Mouse (Mus musculus): Measurements from ENCODE around the gene Trappc4. TPM values are rescaled to one million over a fixed set of nuclear protein-coding genes. Genes with fewer than 3 reads are reported as not detected.
"Not testable (repeated sequence)": the region's sequence is repeated elsewhere in the genome, so short reads cannot be mapped to it uniquely, and the experiment has no call there.

The Trappc4 gene
- polyA plus RNA-seq (2012; ENCODE audit: insufficient read depth, insufficient read length, missing spikeins), result 112 and 145 TPM in 2 replicates

DNA sequence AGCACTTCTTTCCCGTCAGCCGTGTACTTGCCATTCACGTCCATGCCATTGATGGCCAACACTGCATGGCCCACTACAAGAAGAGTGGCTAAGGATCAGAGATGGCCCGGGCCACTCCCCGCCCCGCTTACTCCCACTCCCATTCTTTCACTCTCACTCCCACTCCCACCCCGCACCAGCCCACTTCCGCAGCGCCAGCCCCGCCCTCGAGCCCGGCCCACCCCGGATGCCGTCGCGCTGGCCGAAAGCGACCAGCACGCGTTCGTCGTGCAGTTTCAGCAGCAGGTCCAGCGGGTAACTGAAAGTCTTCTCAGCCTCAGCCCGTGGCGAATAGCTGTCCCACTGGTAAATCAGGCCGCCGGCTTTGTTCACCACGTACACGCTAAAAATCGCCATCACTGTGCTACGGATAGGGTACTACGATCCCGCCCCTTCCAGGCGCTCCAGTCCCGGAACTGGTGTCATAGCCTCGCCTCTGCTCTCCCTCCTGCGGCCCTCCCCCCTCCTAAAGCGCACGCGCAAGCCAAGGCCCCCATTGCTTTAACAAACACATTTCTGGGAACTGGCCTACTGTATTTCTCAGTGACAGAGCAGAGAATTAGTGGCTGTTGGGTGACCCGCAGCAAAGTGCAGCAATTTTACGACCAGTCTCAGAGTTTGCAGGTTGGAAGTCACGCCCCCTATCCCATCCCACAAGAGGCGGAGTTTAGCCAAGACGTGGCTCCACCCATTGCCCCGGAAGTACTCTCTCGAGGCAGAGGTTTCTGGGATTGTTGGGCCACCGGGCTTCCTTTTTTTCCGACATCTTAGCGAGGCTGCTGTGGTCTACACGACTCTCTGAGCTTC, at the start of gene Trappc4, which contains the start of gene Rps25:
Trappc4 (minus strand) TSS at position 695 of the 846 bp plus-strand sequence.
Rps25 (plus strand) TSS at position 234 of the 846 bp plus-strand sequence.
- H3K4me1 ChIP-seq (ENCODE audit: control insufficient read depth, insufficient read depth, insufficient read length, low read length), result no peaks in the 10 kb centered on the region
- peak within 1 kb of the TSS; percentile 97 for H3K27ac ChIP-seq (replicated peaks; ENCODE audit: low read depth, low read length)
- H3K4me3 ChIP-seq (ENCODE audit: insufficient read depth, low read depth, low read length), result peak within 1 kb of the TSS; percentile 88

GRCm38 (mm10) chr9:44454891-44455220, 47.5 kb upstream of the Trappc4 start, which contains the start of gene Upk2:
TSS of gene Upk2 (minus strand) at chr9:44454976.
- Histone ChIP-seq H3K27ac (replicated peaks; ENCODE audit: low read depth, low read length) (no peak within 1 kb of the TSS), H3K4me3 (ENCODE audit: insufficient read depth, low read depth, low read length) (no peak within 1 kb of the TSS), H3K4me1 (ENCODE audit: control insufficient read depth, insufficient read depth, insufficient read length, low read length) (no peaks in the 10 kb centered on the region)

- Histone ChIP-seq H3K4me1 (ENCODE audit: control insufficient read depth, insufficient read depth, insufficient read length, low read length) (no peaks in the 10 kb centered on the region), H3K4me3 (ENCODE audit: insufficient read depth, low read depth, low read length) (no peak overlapping the region), H3K27ac (replicated peaks; ENCODE audit: low read depth, low read length) (no peak overlapping the region)
Observed at GRCm38 (mm10) chr9:44454132-44454890, 46.9 kb upstream of the Trappc4 start.

GRCm38 (mm10) chr9:44450387-44450786, 43.0 kb upstream of the Trappc4 start:
- Histone ChIP-seq H3K4me1 (ENCODE audit: control insufficient read depth, insufficient read depth, insufficient read length, low read length) (no peaks in the 10 kb centered on the region), H3K4me3 (ENCODE audit: insufficient read depth, low read depth, low read length) (no peak overlapping the region), H3K27ac (replicated peaks; ENCODE audit: low read depth, low read length) (no peak overlapping the region)

- H3K4me3 ChIP-seq (ENCODE audit: insufficient read depth, low read depth, low read length); H3K27ac ChIP-seq (replicated peaks; ENCODE audit: low read depth, low read length): not testable (repeated sequence)
Observed at GRCm38 (mm10) chr9:44444402-44445025, 37.1 kb upstream of the Trappc4 start.

GRCm38 (mm10) chr9:44440961-44441360, 33.6 kb upstream of the Trappc4 start, which contains the start of gene Foxr1:
TSS of gene Foxr1 (minus strand) at chr9:44441136.
- no peak within 1 kb of the TSS for H3K27ac ChIP-seq (replicated peaks; ENCODE audit: low read depth, low read length)
- H3K4me1 ChIP-seq (ENCODE audit: control insufficient read depth, insufficient read depth, insufficient read length, low read length), result no peaks in the 10 kb centered on the region
- no peak within 1 kb of the TSS for H3K4me3 ChIP-seq (ENCODE audit: insufficient read depth, low read depth, low read length)

More at GRCm38 (mm10) chr9:44444402-44445025, 37.1 kb upstream of the Trappc4 start:
- H3K4me1 ChIP-seq (ENCODE audit: control insufficient read depth, insufficient read depth, insufficient read length, low read length), result not testable (repeated sequence)

GRCm38 (mm10) chr9:44435747-44436146, 28.3 kb upstream of the Trappc4 start:
- H3K4me3 ChIP-seq (ENCODE audit: insufficient read depth, low read depth, low read length), result no peak overlapping the region
- H3K4me1 ChIP-seq (ENCODE audit: control insufficient read depth, insufficient read depth, insufficient read length, low read length), result no peaks in the 10 kb centered on the region
- H3K27ac ChIP-seq (replicated peaks; ENCODE audit: low read depth, low read length), result no peak overlapping the region

DNA sequence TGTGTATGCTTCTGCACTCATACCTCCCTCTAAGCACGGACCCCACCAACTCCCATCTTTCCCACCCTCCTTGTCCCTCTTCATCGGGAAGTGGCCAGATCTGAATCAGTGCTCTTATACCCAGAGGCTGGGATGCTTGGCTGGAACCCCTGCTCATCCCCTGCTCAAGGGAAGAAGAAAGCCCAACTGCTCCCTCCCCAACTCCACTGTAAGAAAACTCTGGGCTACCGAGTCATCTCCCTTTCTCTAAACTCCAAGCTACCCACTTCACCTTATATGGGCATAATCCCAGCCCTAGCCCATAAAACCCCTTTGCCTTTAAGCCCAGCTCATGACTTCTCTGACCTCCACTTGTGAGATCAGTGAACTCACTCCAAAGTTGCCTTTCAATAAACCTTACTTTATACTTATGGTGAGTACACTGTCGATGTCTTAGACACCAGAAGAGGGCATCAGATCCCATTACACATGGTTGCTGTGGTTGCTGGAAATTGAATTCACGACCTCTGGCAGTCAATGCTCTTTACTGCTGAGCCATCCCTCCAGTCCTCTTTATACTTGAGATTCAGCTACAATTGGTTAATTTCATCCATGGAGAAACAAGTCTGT, 25.3 kb upstream of the Trappc4 start:
- Histone ChIP-seq H3K27ac (replicated peaks; ENCODE audit: low read depth, low read length) (no peak overlapping the region), H3K4me3 (ENCODE audit: insufficient read depth, low read depth, low read length) (no peak overlapping the region), H3K4me1 (ENCODE audit: control insufficient read depth, insufficient read depth, insufficient read length, low read length) (no peaks in the 10 kb centered on the region)

- no peak overlapping the region for H3K27ac ChIP-seq (replicated peaks; ENCODE audit: low read depth, low read length)
- H3K4me3 ChIP-seq (ENCODE audit: insufficient read depth, low read depth, low read length), result no peak overlapping the region
- H3K4me1 ChIP-seq (ENCODE audit: control insufficient read depth, insufficient read depth, insufficient read length, low read length), result no peaks in the 10 kb centered on the region
Observed at GRCm38 (mm10) chr9:44423576-44423975, 16.2 kb upstream of the Trappc4 start.

- H3K27ac ChIP-seq (replicated peaks; ENCODE audit: low read depth, low read length), result no peak overlapping the region
Observed at GRCm38 (mm10) chr9:44420280-44420898, 13.0 kb upstream of the Trappc4 start.

GRCm38 (mm10) chr9:44419730-44420129, 12.3 kb upstream of the Trappc4 start:
- H3K4me1 ChIP-seq (ENCODE audit: control insufficient read depth, insufficient read depth, insufficient read length, low read length); H3K4me3 ChIP-seq (ENCODE audit: insufficient read depth, low read depth, low read length); H3K27ac ChIP-seq (replicated peaks; ENCODE audit: low read depth, low read length): not testable (repeated sequence)

More at GRCm38 (mm10) chr9:44420280-44420898, 13.0 kb upstream of the Trappc4 start:
- H3K4me1 ChIP-seq (ENCODE audit: control insufficient read depth, insufficient read depth, insufficient read length, low read length), result no peaks in the 10 kb centered on the region
- H3K4me3 ChIP-seq (ENCODE audit: insufficient read depth, low read depth, low read length), result no peak overlapping the region

- no peaks in the 10 kb centered on the region for H3K4me1 ChIP-seq (ENCODE audit: control insufficient read depth, insufficient read depth, insufficient read length, low read length)
- peak within 1 kb of the TSS; percentile 84 for H3K4me3 ChIP-seq (ENCODE audit: insufficient read depth, low read depth, low read length)
- peak within 1 kb of the TSS; percentile 85 for H3K27ac ChIP-seq (replicated peaks; ENCODE audit: low read depth, low read length)
Observed at GRCm38 (mm10) chr9:44418519-44419385, 11.4 kb upstream of the Trappc4 start, which contains the start of gene Ccdc84. TSS of gene Ccdc84 (minus strand) at chr9:44418569.

DNA sequence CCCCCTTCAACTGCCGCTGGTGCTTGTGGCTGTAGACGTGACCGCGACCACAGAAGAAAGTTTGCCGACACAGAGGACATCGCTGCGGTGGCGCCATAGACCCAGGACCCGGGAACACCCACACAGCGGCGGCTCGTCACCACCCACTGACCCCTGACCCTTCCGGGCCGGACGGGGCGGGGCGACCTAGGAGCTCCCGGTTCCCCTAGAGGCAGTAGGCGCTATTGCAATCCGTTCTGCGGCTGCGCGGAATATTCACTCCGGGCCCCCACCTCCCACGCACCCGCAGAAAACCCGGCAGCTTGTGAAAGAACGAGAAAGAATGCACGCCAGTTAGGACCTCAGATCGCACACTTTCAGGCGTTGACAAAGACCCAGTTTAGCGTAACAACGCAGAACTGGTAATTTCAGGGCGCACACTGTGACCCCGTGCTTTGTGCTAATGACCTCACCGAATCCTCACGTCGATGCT, 10.5 kb upstream of the Trappc4 start:
- H3K4me3 ChIP-seq (ENCODE audit: insufficient read depth, low read depth, low read length), result peak overlapping the region; percentile 84
- no peaks in the 10 kb centered on the region for H3K4me1 ChIP-seq (ENCODE audit: control insufficient read depth, insufficient read depth, insufficient read length, low read length)
- H3K27ac ChIP-seq (replicated peaks; ENCODE audit: low read depth, low read length), result peak overlapping the region; percentile 85

Data from brown adipose tissue, adult 24 weeks (tissue).